Mouse (Mus musculus) heart, embryonic 13.5 days (tissue): ENCODE measurements around the gene Chat. TPM values are rescaled to one million over a fixed set of nuclear protein-coding genes. Genes with fewer than 3 reads are reported as not detected.
A peak's percentile ranks its signal among the peaks of the same experiment; 100 is the strongest.

Experiments used
- ATAC-seq: fragments of 200-750 bp; cut with Nextera tagmentation; 2 replicates; pipeline ENCODE4 v1.8.0; 2017; ENCODE audit warnings: moderate TSS enrichment; ENCODE audit not compliant: insufficient number of reproducible peaks, low FRiP score, low TSS enrichment; ENCODE audit errors: extremely low read depth
- H3K27ac ChIP-seq: fragments of 300-500 bp; sonication (generic); replicated peaks from 2 replicates; pipeline ENCODE4 v1.5.1; 2015; ENCODE audit warnings: moderate library complexity, mild to moderate bottlenecking, inconsistent platforms
- H3K27me3 ChIP-seq: fragments of 300-500 bp; sonication (generic); replicated peaks from 2 replicates; pipeline ENCODE4 v1.6.1; 2015; ENCODE audit warnings: mild to moderate bottlenecking, inconsistent platforms
- H3K36me3 ChIP-seq: fragments of 300-500 bp; sonication (generic); 2 replicates; pipeline ENCODE4 v1.6.1; 2015; ENCODE audit warnings: mild to moderate bottlenecking, inconsistent platforms
- H3K4me1 ChIP-seq: fragments of 300-500 bp; sonication (generic); 2 replicates; pipeline ENCODE4 v1.6.1; 2015; ENCODE audit warnings: inconsistent platforms
- H3K4me2 ChIP-seq: fragments of 300-500 bp; sonication (generic); 2 replicates; pipeline ENCODE4 v1.6.1; 2015; ENCODE audit warnings: inconsistent platforms, mild to moderate bottlenecking, moderate library complexity
- H3K4me3 ChIP-seq: fragments of 300-500 bp; sonication (generic); 2 replicates; pipeline ENCODE4 v1.5.1; 2015; ENCODE audit warnings: moderate library complexity, mild to moderate bottlenecking, inconsistent platforms
- H3K9ac ChIP-seq: fragments of 300-500 bp; sonication (generic); 2 replicates; pipeline ENCODE4 v1.6.1; 2015; ENCODE audit warnings: inconsistent platforms, mild to moderate bottlenecking, moderate library complexity
- H3K9me3 ChIP-seq: fragments of 300-500 bp; sonication (generic); 2 replicates; pipeline ENCODE4 v1.6.1; 2016; ENCODE audit warnings: inconsistent platforms
- WGBS: fragments of 180-500 bp; shearing (Covaris S2); methylation state at CpG from one replicate; pipeline ENCODE4 v1.1.7; 2015; ENCODE audit warnings: mixed read lengths; 5-methylcytosine and 5-hydroxymethylcytosine counted together
- polyA plus RNA-seq: library from polyadenylated mRNA; unstranded; fragments of >200 nt; fragmentation: Nextera tagmentation; extraction: Ambion mirVana; gene quantifications from 2 replicates; pipeline ENCODE4 v1.2.1, GENCODE M21; 2015

Gene Chat
- polyA plus RNA-seq, 1 experiment from 2014 or later: 0.05 TPM

DNA sequence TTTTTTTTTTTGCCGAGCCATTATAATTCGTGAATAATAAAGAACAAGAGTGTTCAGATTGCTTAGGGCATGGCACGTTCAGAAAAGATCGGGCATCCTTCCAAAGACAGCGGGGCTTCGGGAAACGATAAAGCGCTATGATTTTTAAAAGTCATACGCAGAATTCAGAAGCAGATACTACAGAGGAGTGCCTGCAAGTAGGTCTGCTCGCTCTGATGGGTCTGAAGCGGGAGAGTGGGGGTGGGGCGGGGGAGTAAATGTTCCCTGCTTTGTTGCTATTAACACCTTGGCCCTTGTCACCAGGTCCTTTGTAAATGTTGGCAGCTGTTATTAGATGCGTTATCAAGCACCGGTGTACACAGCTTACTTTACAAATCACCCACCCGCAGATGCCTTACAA, 84.2 kb downstream of the Chat start:
- Histone ChIP-seq H3K27me3 (peaks cover 70% of the 10 kb centered on the region), H3K36me3 (no peaks in the 10 kb centered on the region), H3K9me3 (no peaks in the 10 kb centered on the region), H3K27ac (no peak overlapping the region), H3K4me3 (peak overlapping the region; percentile 8; the same call in 1 of the 2 replicates), H3K9ac (no peak overlapping the region), H3K4me2 (peak overlapping the region; percentile 47), H3K4me1 (peaks cover 25% of the 10 kb centered on the region)
- no peak for ATAC-seq
- WGBS: 36% methylated on average over 15 of the region's 15 CpGs

GRCm38 (mm10) chr14:32381066-32381465, 84.7 kb downstream of the Chat start:
- H3K9ac ChIP-seq: no peak overlapping the region
- H3K4me2 ChIP-seq: peak overlapping the region; percentile 47
- H3K9me3 ChIP-seq: no peaks in the 10 kb centered on the region
- peaks cover 25% of the 10 kb centered on the region for H3K4me1 ChIP-seq
- peaks cover 69% of the 10 kb centered on the region for H3K27me3 ChIP-seq
- H3K36me3 ChIP-seq: no peaks in the 10 kb centered on the region
- WGBS: 22% methylated on average over 7 of the region's 7 CpGs
- H3K4me3 ChIP-seq: peak overlapping the region; percentile 8; the same call in 1 of the 2 replicates
- ATAC-seq: no peak
- H3K27ac ChIP-seq: no peak overlapping the region

DNA sequence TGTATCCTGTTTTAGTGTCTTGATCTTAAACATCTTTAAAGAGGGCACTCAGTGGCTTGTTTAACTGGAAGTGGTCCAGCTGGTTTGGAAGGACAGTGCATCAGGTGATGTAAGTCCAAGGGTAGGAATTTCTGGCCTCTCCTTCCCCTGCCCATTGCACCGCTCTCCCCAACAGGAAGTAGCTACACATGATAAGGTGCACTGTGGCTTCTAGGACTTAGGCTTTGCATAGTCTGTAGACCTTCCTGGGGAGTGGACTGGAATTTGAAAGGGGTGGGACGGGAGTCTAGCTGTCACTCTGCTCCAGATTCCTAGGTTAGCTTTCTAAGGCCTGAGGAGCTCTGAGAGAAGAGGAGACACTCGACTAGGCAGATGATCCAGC, 85.7 kb downstream of the Chat start:
- 31% methylated on average over 3 of the region's 3 CpGs for WGBS

DNA sequence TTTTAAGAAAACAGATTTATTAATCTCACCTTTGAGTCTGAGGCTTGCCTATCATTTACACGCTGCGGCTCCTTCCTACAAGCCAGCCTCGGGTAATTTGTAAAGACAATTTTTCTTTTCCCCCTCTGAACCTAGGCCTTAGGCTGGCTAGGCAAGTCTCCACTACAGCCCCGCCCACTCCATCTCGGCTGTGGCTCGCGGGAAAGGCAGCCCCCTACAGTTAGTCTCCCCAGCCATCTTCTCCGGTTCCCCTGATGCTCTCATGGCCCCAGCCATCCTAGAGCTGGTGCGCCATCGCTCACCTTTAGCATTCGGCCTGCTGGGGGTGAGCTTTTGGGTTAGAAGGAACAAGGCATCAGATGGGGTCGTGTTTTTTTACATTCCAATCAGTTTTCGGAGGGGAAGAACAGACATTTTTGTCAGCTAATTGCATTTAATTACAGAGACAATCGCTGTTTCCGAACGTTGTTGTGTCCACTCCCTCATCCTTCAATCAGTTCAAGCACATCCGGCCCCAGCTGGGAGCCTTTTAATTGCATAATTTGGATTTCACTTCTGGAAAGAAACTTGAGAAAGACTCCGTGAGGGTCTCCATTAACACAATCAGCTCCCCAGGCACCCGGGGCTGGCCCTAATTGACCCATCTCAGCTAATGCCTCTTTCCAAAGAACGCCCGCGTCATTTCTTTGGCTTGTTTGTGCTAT, 86.2 kb downstream of the Chat start:
- Histone ChIP-seq H3K36me3 (no peaks in the 10 kb centered on the region), H3K27me3 (peaks cover 61% of the 10 kb centered on the region), H3K4me2 (no peak overlapping the region; the same call in 1 of the 2 replicates), H3K4me1 (peaks cover 25% of the 10 kb centered on the region), H3K27ac (no peak overlapping the region), H3K4me3 (no peak overlapping the region), H3K9ac (no peak overlapping the region), H3K9me3 (no peaks in the 10 kb centered on the region)
- ATAC-seq: no peak
- WGBS: 20% methylated on average over 22 of the region's 22 CpGs

More for the DNA sequence above, 85.7 kb downstream of the Chat start:
- Histone ChIP-seq H3K27ac (no peak overlapping the region), H3K4me3 (no peak overlapping the region), H3K9ac (no peak overlapping the region), H3K27me3 (peaks cover 65% of the 10 kb centered on the region), H3K4me2 (no peak overlapping the region), H3K9me3 (no peaks in the 10 kb centered on the region), H3K36me3 (no peaks in the 10 kb centered on the region), H3K4me1 (peaks cover 25% of the 10 kb centered on the region)
- ATAC-seq: no peak

GRCm38 (mm10) chr14:32372510-32372909, 93.3 kb downstream of the Chat start:
- Histone ChIP-seq H3K27me3 (peaks cover 8% of the 10 kb centered on the region; the same call in 1 of the 2 replicates), H3K36me3 (no peaks in the 10 kb centered on the region), H3K9me3 (no peaks in the 10 kb centered on the region), H3K27ac (no peak overlapping the region), H3K4me3 (no peak overlapping the region), H3K4me1 (no peaks in the 10 kb centered on the region), H3K9ac (no peak overlapping the region), H3K4me2 (no peak overlapping the region)
- WGBS: 76% methylated on average over 2 of the region's 2 CpGs
- ATAC-seq: no peak

DNA sequence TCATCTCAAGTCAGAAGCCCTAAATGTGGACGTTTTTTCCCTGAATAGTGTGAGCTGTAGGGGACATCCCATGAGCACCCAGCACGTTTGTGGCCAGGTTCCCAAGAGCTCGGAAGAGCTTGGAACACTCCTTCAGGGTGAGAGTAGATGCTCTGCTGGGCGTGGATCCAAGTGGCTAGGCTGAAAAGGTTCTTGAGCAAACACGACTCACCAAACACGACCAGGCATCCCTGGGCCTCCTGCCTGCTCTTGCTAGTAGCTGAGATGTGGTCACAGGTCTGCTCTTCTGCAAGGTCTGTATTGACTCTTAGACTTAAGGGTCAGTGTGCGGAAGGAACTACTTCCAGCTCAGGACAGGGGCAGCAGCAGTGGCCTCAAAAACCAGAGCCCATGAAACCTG, 96.0 kb downstream of the Chat start:
- ATAC-seq: no peak
- Histone ChIP-seq H3K4me1 (no peaks in the 10 kb centered on the region), H3K4me3 (no peak overlapping the region), H3K9ac (no peak overlapping the region), H3K27ac (no peak overlapping the region), H3K36me3 (no peaks in the 10 kb centered on the region), H3K9me3 (no peaks in the 10 kb centered on the region), H3K27me3 (no peaks in the 10 kb centered on the region; the same call in 1 of the 2 replicates), H3K4me2 (no peak overlapping the region)
- WGBS: 55% methylated on average over 7 of the region's 7 CpGs

DNA sequence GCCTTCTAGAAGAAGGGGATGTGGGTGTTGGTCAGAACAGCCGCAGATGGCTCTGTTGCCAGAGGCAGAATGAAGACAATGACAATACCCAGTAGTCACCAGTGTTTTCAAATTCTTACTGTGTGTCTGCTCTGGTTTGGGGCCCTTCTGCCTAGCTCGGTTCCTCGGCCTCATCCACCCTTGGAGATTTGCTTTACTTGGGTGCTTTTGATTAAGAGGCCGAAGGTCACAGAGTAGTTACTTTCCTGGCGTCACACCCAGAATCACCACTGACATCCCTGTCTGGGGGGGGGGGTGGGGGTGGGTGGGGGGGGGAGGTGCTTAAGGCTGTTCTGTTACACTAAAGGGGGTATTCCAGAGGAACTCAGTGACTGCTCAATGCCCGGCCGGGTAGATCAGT, 101.4 kb downstream of the Chat start:
- no peaks in the 10 kb centered on the region for H3K27me3 ChIP-seq
- no peaks in the 10 kb centered on the region for H3K4me1 ChIP-seq
- no peaks in the 10 kb centered on the region for H3K36me3 ChIP-seq
- H3K9me3 ChIP-seq: peaks cover under 1% of the 10 kb centered on the region; the same call in 1 of the 2 replicates
- H3K27ac ChIP-seq: no peak overlapping the region
- no peak overlapping the region for H3K4me2 ChIP-seq
- WGBS: 55% methylated on average over 7 of the region's 7 CpGs
- H3K9ac ChIP-seq: no peak overlapping the region
- no peak for ATAC-seq
- no peak overlapping the region for H3K4me3 ChIP-seq

Other genes starting within 250 kb of the Chat start
- 14.6 and 16.1 TPM in 2 replicates for gene Ogdhl, start 144.0 kb downstream of the Chat start, polyA plus RNA-seq
- gene 1700024G13Rik, start 77.6 kb downstream of the Chat start, polyA plus RNA-seq: not detected in 2 replicates
- gene Slc18a3, start 1.1 kb downstream of the Chat start, polyA plus RNA-seq: 0.19 and 0.51 TPM in 2 replicates
- 10.6 and 11.9 TPM in 2 replicates for gene Ercc6, start 47.5 kb upstream of the Chat start, polyA plus RNA-seq
- 0.08 and 0.11 TPM in 2 replicates for gene Prrxl1, start 133.4 kb upstream of the Chat start, polyA plus RNA-seq
- 8.5 and 10.6 TPM in 2 replicates for gene 3425401B19Rik, start 219.3 kb upstream of the Chat start, polyA plus RNA-seq